ENCODE assay signal across 8 mouse cellular contexts in the genomic region with DNA sequence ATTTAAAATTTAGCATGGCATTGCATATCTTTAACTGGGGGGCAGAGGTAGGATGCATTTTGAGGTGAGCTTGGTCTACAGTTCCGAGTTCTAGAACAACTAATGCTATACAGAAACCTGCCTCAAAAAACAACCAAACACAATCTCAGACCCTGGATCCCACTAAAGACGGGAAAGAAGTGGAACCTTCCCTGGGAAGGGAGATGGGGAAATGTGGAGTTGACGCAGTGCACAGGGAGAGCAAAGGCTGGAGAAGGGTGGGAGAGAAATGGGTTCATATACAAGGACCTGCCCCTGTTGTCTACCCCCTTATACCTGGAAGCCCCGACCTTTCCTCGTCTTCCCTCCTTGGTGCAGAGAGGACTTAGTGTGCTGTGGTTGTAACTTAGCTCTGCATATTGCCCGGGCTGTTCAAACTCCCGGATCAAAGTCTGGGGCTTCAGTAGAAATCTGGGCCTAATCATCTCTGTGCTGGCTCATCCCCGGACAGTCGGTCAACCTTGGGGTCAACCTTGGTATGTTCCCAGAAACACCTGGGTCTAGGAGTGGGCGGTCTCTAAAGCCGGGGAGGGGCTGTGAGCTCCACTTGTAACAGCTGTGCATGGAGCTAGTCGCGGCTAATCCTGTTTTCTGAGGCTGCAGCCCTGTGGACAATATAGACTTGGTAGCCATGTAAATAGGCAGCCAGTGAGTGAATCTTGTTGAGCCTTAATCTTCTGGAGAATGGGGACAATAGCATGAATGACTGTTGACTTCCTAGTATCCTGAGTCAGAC. TPM values are rescaled to one million over a fixed set of nuclear protein-coding genes. Genes with fewer than 3 reads are reported as not detected.
DNase-seq lines count a peak whose midpoint lies in the region; ATAC-seq lines count a peak whose summit lies in the region.

No protein-coding gene starts in this region.

- intact Hi-C loops in left cerebral cortex, postnatal 4 days (cut with DNase I): loop anchor here (2.0 kb wide), 2 partner anchors 29 to 91 kb away; no protein-coding TSS in a partner anchor

- peaks cover 30% of the 10 kb centered on the region for H3K4me1 ChIP-seq in liver, embryonic 16.5 days (ENCODE audit: control insufficient read depth, low read depth, low read length)

- peaks cover 13% of the 10 kb centered on the region for H3K36me3 ChIP-seq in liver, embryonic 16.5 days (ENCODE audit: control insufficient read depth, insufficient read depth)

- DNase-seq in left cerebral cortex, postnatal 4 days: peak; percentile 19
- DNase-seq in left cerebral cortex, adult 8-10 months (ENCODE audit: low spot score in 2 of 2): no peak
- peak; percentile 79 for DNase-seq in embryo, embryonic 11 days
- peak; percentile 46 for DNase-seq in induced T-regulatory cell, adult 2 months (ENCODE audit: low read depth)
- DNase-seq in yolk sac, embryonic 10.5 days (ENCODE audit: low spot score): peak; percentile 88
- DNase-seq in frontal cortex, postnatal 10 days (ENCODE audit: low spot score in 2 of 2): no peak
- no peak for DNase-seq in urinary bladder, adult 18-20 months (ENCODE audit: low spot score in 2 of 2)

- 12% methylated on average over 13 of the region's 13 CpGs for WGBS in liver, embryonic 16.5 days (ENCODE audit: insufficient replicate concordance)

- no peaks in the 10 kb centered on the region for H3K9me3 ChIP-seq in liver, embryonic 16.5 days (replicated peaks; ENCODE audit: control insufficient read depth, low read length)

- no peak for ATAC-seq in liver, embryonic 16.5 days (ENCODE audit: low read depth)

- peak overlapping the region; percentile 49 for H3K27ac ChIP-seq in liver, embryonic 16.5 days (ENCODE audit: low read length)

- H3K9ac ChIP-seq in liver, embryonic 16.5 days (ENCODE audit: low read depth, low read length): no peak overlapping the region; the same call in 1 of the 2 replicates

- peak overlapping the region; percentile 25; the same call in 1 of the 2 replicates for H3K4me2 ChIP-seq in liver, embryonic 16.5 days (ENCODE audit: low read depth, low read length)

- no peak overlapping the region for H3K4me3 ChIP-seq in liver, embryonic 16.5 days (ENCODE audit: low read depth, low read length)

- no peaks in the 10 kb centered on the region for H3K27me3 ChIP-seq in liver, embryonic 16.5 days (ENCODE audit: control insufficient read depth, insufficient read depth, low read depth, low read length)

RNA-seq across cellular contexts. Expression of a gene that starts 5.2 kb away (rescaled TPM):
- total RNA-seq in left cerebral cortex, postnatal 4 days (2021): 1,000 to 10,000 TPM; 1,018 to 1,064 TPM
- total RNA-seq in left cerebral cortex, adult 8-10 months (2022): 100 to 1,000 TPM; 407 to 432 (median 416) TPM
- 500 and 746 TPM in 2 replicates for polyA plus RNA-seq in liver, embryonic 16.5 days (2015; fragmentation: Nextera tagmentation; extraction: Ambion mirVana)

RNA-seq across cellular contexts. Expression of a gene that starts 50.7 kb away (rescaled TPM):
- 10 to 100 TPM; 74.4 to 74.5 TPM for total RNA-seq in left cerebral cortex, postnatal 4 days (2021)
- total RNA-seq in left cerebral cortex, adult 8-10 months (2022): 10 to 100 TPM; 48.3 to 59.9 (median 53.5) TPM
- 20.2 and 21.7 TPM in 2 replicates for polyA plus RNA-seq in liver, embryonic 16.5 days (2015; fragmentation: Nextera tagmentation; extraction: Ambion mirVana)

RNA-seq across cellular contexts. Expression of a gene that starts 51.0 kb away (rescaled TPM):
- total RNA-seq in left cerebral cortex, postnatal 4 days (2021): 10 to 100 TPM; 34.2 to 36.5 TPM
- total RNA-seq in left cerebral cortex, adult 8-10 months (2022): 10 to 100 TPM; 17.0 to 24.9 (median 22.3) TPM
- 11.6 and 11.8 TPM in 2 replicates for polyA plus RNA-seq in liver, embryonic 16.5 days (2015; fragmentation: Nextera tagmentation; extraction: Ambion mirVana)

Comparison
In these comparisons a context has a peak if more than half of its experiments do, and no peak if none do; other contexts are left out.
1. DNase-seq: peak in left cerebral cortex, postnatal 4 days (single experiment), embryo, embryonic 11 days (single experiment), induced T-regulatory cell, adult 2 months (single experiment) and yolk sac, embryonic 10.5 days (single experiment); none in left cerebral cortex, adult 8-10 months (0 of 2), frontal cortex, postnatal 10 days (0 of 2) and urinary bladder, adult 18-20 months (0 of 2).